Mouse (Mus musculus) B cell, adult 2 months (primary cell): Measurements from ENCODE around the gene Stx18.

Experiments
- DNase-seq, 2 experiments: peaks; one replicate each; pipeline ENCODE4 v3.0.0; 2022

Stx18 gene

GRCm38 (mm10) chr5:38038710-38039592 lies at the start of gene Stx18:
Gene Stx18 (plus strand): TSS chr5:38038742.
- peak; percentile 80 to 82 for DNase-seq

- DNase-seq, result no peak
These were observed 46.2 kb upstream of the Stx18 start for GRCm38 (mm10) chr5:37992346-37992745.

GRCm38 (mm10) chr5:37998805-37999204 lies 39.7 kb upstream of the Stx18 start:
- no peak for DNase-seq

- DNase-seq, result no peak
These were observed 36.0 kb upstream of the Stx18 start for GRCm38 (mm10) chr5:38002573-38002972.

GRCm38 (mm10) chr5:38004746-38005145 lies 33.8 kb upstream of the Stx18 start:
- no peak for DNase-seq

- DNase-seq, result no peak
These were observed 31.9 kb upstream of the Stx18 start for GRCm38 (mm10) chr5:38006415-38007347.

GRCm38 (mm10) chr5:38009071-38009470 lies 29.5 kb upstream of the Stx18 start:
- DNase-seq, result no peak

- DNase-seq, result no peak
These were observed 23.6 kb upstream of the Stx18 start for GRCm38 (mm10) chr5:38014916-38015315.

GRCm38 (mm10) chr5:38016945-38017344 lies 21.6 kb upstream of the Stx18 start:
- no peak for DNase-seq

- no peak for DNase-seq
These were observed 10.9 kb upstream of the Stx18 start for GRCm38 (mm10) chr5:38027656-38028055.

GRCm38 (mm10) chr5:38038274-38038673 lies 268 bp upstream of the Stx18 start:
- peak; percentile 12 to 16 for DNase-seq

GRCm38 (mm10) chr5:38039796-38040195 lies 1.3 kb downstream of the Stx18 start:
- DNase-seq, result no peak

- DNase-seq, result no peak
These were observed 6.4 kb downstream of the Stx18 start for GRCm38 (mm10) chr5:38044923-38045322.

- no peak for DNase-seq
These were observed 9.6 kb downstream of the Stx18 start for GRCm38 (mm10) chr5:38048177-38048576.

- no peak for DNase-seq
These were observed 22.5 kb downstream of the Stx18 start for GRCm38 (mm10) chr5:38061051-38061450.

GRCm38 (mm10) chr5:38062709-38063108 lies 24.2 kb downstream of the Stx18 start:
- DNase-seq, result no peak

GRCm38 (mm10) chr5:38063339-38063738 lies 24.8 kb downstream of the Stx18 start:
- DNase-seq, result no peak

GRCm38 (mm10) chr5:38064043-38064575 lies 25.6 kb downstream of the Stx18 start:
- no peak for DNase-seq

GRCm38 (mm10) chr5:38064701-38065100 lies 26.2 kb downstream of the Stx18 start:
- DNase-seq, result no peak

- no peak for DNase-seq
These were observed 26.9 kb downstream of the Stx18 start for GRCm38 (mm10) chr5:38065454-38065853.

- no peak for DNase-seq
These were observed 28.1 kb downstream of the Stx18 start for GRCm38 (mm10) chr5:38066606-38067005.

- no peak for DNase-seq
These were observed 37.8 kb downstream of the Stx18 start for GRCm38 (mm10) chr5:38076326-38076725.

- DNase-seq, result no peak
These were observed 40.0 kb downstream of the Stx18 start for GRCm38 (mm10) chr5:38078575-38078974.
